Mouse (Mus musculus) heart, adult 9 months (tissue): Measurements from ENCODE around the gene Ccdc137.
"Not testable (repeated sequence)": the region's sequence is repeated elsewhere in the genome, so short reads cannot be mapped to it uniquely, and the experiment has no call there.

Experiments
- DNase-seq, 2 experiments: peaks; one replicate each; pipeline ENCODE4 v3.0.0; 2022; ENCODE audit warnings: low spot score in 2 of 2

The Ccdc137 gene

DNA sequence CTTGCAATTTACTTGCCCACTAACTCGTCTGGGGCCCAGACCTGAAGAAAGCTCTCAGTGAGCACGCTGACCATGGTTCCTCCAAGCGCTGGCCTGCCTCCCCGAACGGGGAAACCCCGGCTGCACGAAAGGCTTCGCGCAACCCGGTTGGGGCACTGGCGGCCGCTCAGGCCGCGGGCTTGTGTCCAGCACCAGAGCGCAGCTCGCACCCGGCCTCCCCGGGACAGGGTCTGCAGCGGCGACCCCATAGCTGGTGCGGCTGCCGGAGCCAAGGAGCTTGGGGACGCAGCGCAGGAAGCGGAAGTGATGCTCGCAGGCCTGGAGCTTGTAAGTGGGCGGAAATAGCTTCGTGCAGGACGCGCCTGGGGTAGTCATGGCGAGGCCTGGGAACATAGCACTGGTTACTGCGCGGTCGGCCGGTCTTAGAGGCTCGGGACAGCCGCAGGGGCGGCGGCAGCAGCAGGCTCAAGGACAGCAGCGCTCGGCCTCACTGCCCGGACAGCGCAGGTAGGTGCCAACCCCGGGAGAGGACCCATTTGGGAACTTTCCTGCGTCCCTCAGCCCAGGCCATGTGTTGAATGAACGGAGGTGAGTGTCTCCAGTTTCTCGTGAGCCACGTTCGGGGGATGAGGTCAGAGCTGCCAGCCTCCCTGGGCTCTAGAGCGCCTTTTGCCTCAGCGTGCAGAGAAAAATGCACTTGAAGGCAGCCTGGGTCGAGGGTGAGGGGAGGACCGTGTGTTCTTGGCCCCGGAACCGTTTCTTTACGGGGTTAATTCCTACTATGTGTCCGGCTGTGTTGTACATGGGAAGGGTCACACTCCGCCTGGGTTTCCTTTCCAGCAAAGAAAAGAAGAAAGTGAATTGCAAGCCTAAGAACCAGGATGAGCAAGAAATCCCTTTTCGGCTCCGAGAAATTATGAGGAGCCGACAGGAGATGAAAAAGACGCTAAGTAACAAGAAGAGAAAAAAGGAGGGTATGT, at the start of gene Ccdc137, which contains the start of gene Oxld1:
Gene Ccdc137 (plus strand): TSS at position 344 of the 980 bp plus-strand sequence.
Gene Oxld1 (minus strand): TSS at position 297 of the 980 bp plus-strand sequence.
- peak; percentile 80 to 81 for DNase-seq

DNA sequence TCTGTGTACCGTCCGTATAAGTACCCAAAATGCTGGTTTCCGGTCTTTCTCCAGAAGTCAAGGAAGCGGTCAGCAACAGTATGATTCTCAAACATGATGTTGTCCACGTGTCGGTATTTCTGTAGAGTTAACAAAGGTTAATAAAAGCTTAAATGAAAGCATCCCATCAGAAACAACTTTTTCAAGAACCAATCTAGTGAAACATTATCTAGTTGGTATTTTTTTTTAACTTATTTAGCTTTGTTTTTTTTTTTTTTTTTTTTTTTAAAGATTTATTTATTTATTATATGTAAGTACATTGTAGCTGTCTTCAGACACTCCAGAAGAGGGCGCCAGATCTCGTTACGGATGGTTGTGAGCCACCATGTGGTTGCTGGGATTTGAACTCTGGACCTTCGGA, 44.3 kb upstream of the Ccdc137 start:
- DNase-seq = not testable (repeated sequence)

DNA sequence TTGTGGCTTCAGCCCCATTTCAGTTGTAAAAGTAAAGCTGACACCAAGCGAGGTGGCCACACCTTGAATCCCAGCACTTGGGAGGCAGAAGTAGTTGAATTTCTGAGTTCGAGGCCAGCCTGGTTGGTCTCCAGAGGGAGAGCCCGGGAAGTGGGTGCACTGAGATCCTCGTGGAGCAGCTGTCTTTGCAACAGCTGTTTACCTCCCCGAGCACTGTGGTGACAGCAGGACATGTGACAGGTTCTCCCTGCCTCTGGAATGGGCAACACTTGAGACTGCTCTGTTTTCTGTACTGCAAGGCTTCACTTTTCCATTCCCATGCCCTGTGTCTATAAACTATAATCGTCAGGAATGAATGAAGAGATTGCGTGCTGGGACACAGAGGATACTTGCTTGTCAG, 40.1 kb upstream of the Ccdc137 start:
- DNase-seq = no peak

DNA sequence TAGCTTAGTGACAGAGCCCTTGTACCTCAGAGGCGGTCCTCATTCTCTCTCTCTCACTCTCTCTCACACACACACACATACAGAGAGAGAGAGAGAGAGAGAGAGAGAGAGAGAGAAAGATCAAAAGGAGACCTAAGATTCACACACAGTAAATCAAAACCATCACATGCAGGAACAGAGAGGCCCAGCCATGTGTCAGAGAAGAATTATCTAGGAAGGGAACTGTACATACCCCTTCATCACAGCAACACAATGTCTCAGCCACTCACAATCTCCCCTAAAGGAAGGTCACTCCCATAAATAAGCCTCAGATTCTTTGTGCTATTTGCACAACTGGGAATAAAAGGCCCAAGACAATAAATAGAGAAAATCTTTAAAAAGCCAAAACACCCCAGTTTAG, 39.3 kb upstream of the Ccdc137 start:
- no peak for DNase-seq

GRCm38 (mm10) chr11:120422651-120423568, 35.0 kb upstream of the Ccdc137 start:
- DNase-seq = no peak

- DNase-seq = peak in 1 of 2 experiments; percentile 60
Observed at GRCm38 (mm10) chr11:120423569-120424295, 34.2 kb upstream of the Ccdc137 start.

- no peak for DNase-seq
Observed at GRCm38 (mm10) chr11:120426727-120427126, 31.2 kb upstream of the Ccdc137 start.

DNA sequence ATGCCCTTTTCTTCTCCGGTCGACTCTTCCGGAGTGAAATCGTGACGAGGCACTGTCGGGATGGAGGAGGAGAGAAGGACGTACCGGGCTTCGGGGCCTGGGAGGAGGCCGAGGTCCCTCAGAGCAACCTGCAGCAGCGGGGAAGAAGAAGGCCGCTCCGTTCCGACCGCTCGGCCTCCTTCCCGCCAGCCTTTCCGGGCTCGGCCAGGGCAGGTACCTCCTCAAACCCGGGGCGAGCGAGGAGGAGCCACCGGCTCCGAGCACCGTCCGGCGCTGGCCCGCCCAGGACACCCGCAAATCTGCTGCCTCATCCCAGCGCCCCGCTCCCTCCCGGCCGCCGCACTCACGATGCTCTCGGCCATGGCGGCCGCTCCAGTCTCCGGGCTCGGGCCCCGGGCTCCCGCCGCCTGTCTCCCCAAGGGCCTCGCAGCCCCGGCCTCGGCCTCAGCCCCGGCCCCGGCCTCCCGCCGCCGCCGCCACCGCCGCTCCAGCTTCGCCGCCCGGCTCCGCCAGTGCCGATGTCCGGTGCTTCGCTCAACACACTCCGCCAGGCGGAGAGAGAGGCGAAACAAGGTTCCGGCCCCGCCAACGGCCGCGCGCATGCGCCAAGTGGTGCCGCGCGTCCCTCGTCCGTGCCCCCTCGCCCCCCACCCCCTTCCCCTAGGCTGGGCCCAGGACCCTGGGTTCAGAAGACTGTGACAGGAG, 20.6 kb upstream of the Ccdc137 start, which contains the start of gene Nploc4:
Gene Nploc4 (minus strand): TSS at position 557 of the 705 bp plus-strand sequence.
- DNase-seq = peak; percentile 80 to 85

GRCm38 (mm10) chr11:120437857-120438385, 20.0 kb upstream of the Ccdc137 start:
- DNase-seq = no peak

DNA sequence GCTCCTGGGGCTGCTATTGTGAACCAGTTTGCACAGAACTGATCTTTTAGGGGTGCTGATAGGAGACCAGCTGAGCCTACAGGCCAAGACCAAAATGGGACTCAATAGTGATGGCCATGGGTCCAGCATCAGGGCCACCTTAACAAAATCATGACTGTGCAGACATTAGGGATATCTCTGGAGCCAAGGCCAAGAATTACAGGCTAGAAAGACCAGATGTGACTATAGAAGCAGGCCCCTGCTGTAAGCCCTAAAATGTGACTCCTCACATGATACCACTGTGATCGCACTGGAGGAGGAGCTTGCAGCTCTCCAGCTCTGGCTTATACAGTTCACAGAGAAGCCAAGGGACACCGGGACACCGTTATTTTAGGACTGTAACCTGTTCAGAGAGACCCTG, 15.6 kb upstream of the Ccdc137 start, which contains the start of gene Tspan10:
Gene Tspan10 (plus strand): TSS at position 301 of the 400 bp plus-strand sequence.
- DNase-seq = no peak

DNA sequence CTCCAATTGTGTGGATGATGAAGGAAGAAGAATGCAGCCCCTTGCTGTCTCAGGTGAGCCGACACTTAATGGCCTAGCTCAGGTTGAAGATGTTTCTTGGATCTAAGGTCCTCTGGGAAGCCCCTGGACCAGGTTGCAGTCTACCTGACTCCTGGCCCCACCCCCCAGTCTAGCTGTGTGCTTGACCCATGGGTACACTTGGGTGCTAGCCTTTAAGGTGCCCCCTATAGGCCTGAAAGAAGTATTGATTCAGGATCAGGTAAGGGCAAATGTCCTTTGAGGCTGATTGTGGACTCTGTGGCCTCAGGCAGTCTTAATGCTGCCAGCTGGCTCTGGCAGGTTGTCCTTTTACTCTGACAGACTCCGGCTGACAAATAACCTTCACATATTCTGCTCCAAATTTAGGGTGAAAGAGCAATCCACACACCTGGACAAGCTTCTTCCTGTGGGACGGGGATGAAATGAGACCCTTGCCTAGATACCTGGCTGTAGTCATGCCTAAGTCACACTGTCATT, 15.1 kb upstream of the Ccdc137 start:
- no peak for DNase-seq

GRCm38 (mm10) chr11:120444106-120444505, 13.8 kb upstream of the Ccdc137 start:
- DNase-seq = no peak

DNA sequence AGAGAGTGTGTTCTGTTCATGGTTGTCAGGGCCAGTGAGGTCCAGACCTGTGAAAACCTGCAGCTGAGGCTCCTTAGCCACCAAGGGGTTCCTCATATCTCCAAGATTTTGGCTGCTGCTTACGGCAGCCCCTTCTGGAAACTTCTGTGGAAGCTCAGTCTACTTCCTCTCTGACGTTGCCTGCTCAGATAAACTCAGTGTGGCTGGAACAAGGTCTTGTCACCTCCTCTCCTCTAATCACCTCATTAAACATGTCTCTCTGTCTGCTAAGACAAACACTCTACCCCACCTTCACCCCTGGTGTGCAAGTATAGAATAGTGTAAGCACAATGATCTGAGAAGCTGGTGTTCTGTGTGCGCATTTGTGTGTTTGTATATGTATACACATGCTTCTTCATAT, 12.4 kb upstream of the Ccdc137 start:
- DNase-seq = no peak

GRCm38 (mm10) chr11:120447179-120447578, 10.7 kb upstream of the Ccdc137 start:
- no peak for DNase-seq

- no peak for DNase-seq
Observed at GRCm38 (mm10) chr11:120452246-120452645, 5.7 kb upstream of the Ccdc137 start.

DNA sequence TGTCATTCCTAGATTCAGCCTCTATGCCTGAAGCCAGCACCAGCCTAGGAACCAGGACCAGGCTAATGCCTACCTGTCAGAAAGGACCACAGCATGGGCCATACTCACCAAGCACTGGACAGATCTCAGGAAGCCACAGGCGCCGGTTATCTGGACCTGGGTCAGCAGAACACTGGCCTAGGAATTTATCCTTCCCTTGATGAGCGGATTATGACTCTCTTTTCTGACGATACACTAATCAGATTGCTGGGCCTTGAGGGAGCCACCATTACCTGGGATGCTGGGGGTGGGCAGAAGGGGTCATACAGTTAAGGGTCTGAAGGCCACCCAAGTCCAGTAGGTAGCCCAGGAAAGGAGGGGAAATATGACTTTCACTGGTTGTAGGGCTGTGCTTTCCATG, 4.6 kb upstream of the Ccdc137 start, which contains the start of gene Pde6g:
Gene Pde6g (minus strand): TSS at position 195 of the 400 bp plus-strand sequence.
- no peak for DNase-seq

DNA sequence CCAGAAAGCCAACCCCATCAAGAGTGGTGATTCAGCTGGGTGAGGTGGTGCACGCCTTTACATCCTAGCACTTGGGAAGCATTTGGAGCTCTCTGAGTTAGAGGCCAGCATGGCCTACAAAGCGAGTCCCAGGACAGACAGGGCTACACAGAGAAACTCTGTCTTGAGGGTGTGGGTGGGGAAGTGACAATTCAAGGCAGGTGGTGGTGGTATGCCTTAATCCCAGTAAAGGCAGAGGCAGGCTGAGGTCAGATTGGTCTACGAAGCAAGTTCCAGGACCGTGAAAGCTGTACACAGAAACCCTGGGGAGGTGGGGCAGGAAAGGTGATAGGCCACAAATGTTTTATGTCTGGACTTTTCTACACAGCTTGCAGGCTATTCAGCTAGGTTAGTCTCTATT, 3.0 kb upstream of the Ccdc137 start:
- no peak for DNase-seq

DNA sequence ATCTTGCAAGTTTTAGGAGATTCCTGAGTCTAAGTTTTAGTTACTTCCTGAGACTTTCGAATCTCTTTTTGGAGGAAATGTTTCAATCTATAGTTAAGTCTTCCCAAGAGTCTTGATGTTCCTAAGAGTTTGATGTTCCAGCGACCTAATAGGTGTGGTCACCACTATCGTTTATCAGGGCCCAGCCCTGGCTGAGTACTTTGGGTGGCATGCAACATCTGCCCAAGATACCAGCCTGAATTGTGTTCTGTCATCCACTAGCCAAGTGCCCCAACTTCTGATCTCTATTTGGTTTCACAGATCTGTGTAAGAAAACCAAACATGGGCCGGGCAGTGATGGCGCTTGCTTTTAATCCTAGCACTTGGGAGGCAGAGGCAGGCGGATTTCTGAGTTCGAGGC, 2.5 kb upstream of the Ccdc137 start:
- DNase-seq = no peak

DNA sequence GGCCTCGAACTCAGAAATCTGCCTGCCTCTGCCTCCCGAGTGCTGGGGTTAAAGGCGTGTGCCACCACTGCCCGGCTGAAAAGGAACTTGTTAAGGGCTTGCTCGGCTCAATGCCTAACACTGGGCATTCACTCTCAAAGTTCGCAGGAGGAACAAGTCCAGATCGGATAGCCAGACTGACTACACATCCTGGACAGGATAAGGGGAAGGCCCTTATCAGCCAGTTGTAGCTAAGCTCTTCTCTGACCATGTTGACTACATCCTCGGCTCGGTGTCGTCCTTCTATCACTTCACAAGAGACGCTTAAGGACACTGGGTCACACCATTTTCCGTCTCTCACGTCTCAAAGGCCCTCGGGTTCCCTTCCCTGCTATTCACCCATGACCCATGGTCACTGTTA, 545 bp upstream of the Ccdc137 start:
- no peak for DNase-seq
